Mouse (Mus musculus): ENCODE results near the gene Stambpl1.

DNA sequence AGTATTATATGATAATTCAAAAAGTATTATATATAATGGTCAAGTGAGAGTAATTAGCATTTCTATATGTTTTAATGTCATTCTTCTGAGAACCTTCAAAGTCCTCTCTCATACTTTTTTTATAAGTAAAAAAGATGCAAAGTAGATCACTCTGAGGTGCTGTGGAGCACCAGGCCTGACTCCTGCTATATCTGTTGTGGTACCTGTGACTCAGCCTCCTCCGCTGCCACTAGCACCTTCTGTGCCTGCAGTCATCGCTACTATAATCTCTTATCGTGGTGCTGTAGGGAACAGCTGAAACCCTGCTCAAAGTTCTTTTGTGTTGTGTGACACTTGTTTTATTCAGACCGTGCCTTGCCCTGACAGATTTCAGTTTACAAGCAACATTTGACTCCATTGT is 25.6 kb upstream of the Stambpl1 start:
- no peak for TF ChIP-seq ZNF384 (IDR thresholded peaks at IDR 0.05; ENCODE audit: low read depth, low read length)
- TF ChIP-seq HCFC1 (IDR thresholded peaks at IDR 0.05; ENCODE audit: borderline replicate concordance, insufficient read depth, low read length) = no peak
- no peak for TF ChIP-seq MAFK (IDR thresholded peaks at IDR 0.05; ENCODE audit: insufficient read depth, low read depth, low read length)
- TF ChIP-seq CHD2 (IDR thresholded peaks at IDR 0.05; ENCODE audit: low read depth, low read length) = no peak

Measured in ES-E14 (cell line).